Mouse (Mus musculus) left cerebral cortex, adult 8-10 months (tissue): ENCODE measurements around the gene Fam89a. TPM values are rescaled to one million over a fixed set of nuclear protein-coding genes. Genes with fewer than 3 reads are reported as not detected.
A peak's percentile ranks its signal among the peaks of the same experiment; 100 is the strongest.

ENCODE experiments used
- DNase-seq, 2 experiments: peaks; one replicate each; pipeline ENCODE4 v3.0.0; 2022; ENCODE audit warnings: low spot score in 2 of 2
- total RNA-seq, 4 experiments: library from RNA; stranded (reverse); gene quantifications; 2 replicates each; pipeline ENCODE4 v1.2.4; 2022

Gene Fam89a
- 1 to 10 TPM in 2 of 4 experiments, under 1 TPM in 2; 0.28 to 1.6 (median 0.83) TPM for total RNA-seq

DNA sequence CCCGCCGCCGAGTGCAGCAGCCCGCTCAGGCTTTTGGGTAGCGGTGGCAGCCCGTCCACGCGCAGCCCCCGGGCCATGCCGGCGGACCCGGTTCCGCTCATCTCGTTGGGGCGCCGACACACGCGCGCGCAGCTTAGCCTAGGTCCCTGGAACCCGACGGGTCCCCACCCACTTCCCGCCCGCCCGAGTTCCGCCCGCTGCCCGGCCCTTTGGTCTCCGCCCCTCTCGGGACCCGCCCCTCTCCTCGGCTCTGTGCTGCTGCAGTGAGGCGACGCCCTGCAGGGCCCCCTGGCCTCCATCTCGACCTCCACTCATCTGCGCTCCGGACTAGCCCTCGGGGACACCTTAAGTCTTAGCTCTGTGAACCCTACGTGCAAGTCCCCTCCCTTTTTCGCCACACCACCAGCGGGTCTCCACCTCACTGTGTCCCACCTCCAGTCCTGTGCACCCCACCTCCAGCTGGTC lies at the start of gene Fam89a:
Fam89a (minus strand) TSS at position 124 of the 465 bp plus-strand sequence.
- DNase-seq = no peak

DNA sequence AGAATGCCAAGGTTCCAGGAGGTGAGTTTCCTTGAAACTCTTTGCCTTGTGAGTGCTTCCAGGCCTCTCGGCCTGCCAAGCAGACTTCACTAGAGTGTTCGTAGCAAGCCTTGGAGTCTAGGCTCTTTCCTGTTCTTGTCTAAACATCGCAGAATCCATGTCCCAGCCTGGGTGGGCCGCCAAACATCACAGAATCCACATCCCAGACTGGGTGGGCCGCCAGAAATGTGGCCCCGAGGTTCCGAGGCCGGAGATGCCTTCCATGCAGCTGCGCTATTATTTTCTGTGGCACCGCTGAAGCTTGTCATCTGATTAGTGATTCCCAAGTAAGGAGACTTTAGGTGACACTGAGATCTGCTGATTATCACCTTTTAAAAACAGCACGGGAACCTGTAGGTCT lies 48.9 kb upstream of the Fam89a start:
- no peak for DNase-seq

DNA sequence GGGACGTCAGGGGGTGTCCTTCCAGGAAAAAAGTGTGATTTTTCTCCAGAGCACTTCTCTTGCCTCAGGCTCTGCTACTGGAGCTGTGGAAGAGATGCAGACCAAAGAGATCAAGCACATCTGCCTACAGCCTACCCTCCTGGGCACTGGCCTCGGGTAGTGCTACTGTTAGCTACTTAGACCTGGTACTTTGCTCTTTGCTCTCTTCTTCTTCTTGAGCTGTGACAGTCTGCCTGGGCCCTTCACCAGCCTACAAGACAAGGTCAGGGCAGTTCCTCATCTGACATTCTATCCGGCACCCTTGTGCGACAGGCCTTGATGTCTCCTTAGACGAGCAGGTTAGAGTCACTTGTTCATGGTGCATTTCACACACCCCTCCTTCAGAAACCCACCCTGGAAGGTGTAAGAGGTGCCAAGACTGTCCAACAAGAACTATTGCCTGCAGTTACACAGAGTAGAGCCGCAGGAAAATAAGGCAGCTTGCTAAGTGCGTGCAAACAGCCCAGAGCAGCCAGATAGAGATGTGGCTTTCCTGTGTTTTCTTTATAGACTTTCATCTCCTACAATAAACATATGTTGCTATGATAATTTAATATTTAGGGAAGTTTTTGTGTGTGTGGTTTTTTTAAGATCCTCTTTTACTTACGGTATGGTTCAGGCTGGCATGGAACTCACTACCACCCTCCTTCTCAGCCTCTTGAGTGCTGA lies 44.3 kb upstream of the Fam89a start:
- no peak for DNase-seq

DNA sequence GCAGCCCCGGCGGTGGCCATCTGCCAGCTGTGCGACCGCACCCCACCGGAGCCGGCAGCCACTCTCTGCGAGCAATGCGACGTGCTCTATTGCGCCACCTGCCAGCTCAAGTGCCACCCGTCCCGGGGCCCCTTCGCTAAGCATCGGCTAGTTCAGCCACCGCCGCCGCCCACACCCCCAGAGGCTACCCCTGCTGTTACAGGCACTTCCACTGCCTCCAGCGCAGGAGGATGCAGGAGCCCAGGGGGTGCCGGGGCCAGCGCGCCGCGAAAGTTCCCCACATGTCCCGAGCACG lies 42.8 kb upstream of the Fam89a start:
- peak; percentile 61 to 67 for DNase-seq

DNA sequence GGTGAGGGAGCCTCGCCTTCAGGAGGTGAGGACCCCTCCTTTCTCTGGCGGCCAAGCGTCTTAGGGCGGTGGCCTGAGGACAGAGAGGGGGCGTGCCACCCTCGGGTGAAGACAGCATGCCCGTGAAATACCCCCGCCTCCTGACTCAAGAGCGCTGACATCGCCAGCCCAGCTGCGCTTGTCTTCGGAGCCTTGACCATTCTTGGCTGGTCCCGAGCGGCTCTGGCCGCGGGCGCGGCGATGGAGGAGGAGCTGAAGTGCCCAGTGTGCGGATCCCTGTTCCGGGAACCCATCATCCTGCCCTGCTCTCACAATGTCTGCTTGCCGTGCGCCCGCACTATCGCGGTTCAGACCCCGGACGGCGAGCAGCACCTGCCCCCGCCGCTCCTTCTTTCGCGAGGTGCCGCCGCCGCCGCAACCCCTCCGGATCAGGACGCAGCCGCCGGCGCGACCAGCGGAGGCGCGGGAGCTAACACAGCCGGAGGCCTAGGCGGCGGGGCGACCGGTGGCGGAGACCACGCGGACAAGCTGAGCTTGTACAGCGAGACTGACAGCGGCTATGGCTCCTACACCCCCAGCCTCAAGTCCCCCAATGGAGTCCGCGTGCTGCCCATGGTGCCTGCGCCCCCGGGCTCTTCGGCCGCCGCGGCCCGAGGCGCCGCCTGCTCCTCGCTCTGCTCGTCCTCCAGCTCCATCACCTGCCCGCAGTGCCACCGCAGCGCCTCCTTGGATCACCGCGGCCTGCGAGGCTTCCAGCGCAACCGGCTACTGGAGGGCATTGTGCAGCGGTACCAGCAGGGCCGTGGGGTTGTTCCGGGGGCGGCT lies 42.2 kb upstream of the Fam89a start:
- peak in 1 of 2 experiments; percentile 10 for DNase-seq

DNA sequence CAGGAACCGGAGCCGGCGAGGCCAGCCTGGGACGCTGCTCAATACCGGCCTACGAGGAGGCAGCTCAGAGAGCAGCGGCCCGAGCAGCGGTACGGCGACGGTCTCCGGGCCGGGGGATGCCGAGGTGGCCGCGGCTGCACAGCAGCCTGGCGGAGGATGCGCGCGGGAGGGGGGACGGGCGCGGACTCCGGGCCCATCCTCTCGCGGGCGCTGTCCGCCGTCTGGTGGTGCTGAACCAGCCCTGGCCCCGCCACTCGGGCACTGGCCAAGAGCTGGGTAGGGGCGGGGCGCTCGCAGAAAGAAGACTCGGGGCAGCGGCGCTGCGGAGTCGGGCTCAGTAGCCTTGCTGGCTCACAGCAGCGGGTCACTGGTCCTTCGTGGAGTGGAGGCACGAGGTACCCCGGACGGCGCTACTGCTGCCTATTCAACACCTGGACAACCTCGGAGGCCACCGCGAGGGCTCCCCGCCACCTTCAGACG lies 41.6 kb upstream of the Fam89a start:
- DNase-seq = peak; percentile 28 to 44

- DNase-seq = peak; percentile 9 to 19
Measured at GRCm38 (mm10) chr8:124792708-124793107, 41.1 kb upstream of the Fam89a start, which contains the start of gene Trim67. Gene Trim67, plus strand, starts transcription at chr8:124793092.

DNA sequence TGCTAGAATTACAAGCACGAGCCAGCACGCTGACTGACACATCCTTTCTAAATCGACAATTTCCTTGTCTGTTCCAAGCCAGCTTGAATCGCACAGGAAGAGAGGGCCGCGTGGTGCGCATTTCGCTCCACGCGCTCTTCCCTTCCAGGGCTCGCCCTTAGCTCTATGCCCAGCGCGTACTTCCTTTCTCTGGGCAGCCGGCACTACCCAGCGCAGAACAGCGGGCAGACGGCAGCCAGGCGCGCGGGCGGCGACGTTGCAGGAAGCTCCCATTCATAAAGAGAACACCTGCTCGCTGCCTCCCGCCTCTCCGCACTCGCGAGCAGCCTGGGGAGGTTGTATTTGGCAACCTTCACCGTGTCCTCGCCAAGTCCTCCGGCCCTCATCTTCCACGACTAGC lies 40.6 kb upstream of the Fam89a start:
- DNase-seq = peak; percentile 13 to 48

DNA sequence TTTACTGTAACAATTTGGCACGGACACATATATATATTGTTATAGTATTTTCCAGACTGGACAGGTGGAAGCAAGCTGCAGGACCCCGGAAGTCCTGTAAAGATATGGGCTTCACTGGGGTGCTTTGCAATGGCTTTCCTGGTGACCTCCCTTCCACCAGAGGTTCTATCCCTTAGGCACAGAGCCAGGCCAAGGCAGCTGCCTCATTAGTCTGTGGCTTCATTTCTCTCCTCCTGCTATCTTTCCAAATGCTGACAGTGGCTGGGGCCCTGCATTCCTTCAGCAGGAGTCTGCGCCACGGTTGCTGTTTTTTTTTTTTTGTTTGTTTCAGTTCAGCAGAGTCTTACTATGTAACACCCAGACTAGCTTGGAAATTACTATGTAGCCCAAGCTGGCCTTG lies 40.1 kb upstream of the Fam89a start:
- no peak for DNase-seq

GRCm38 (mm10) chr8:124790676-124791075 lies 39.0 kb upstream of the Fam89a start:
- no peak for DNase-seq

- DNase-seq = peak; percentile 30 to 79
Measured at GRCm38 (mm10) chr8:124784613-124785012, 33.0 kb upstream of the Fam89a start.

DNA sequence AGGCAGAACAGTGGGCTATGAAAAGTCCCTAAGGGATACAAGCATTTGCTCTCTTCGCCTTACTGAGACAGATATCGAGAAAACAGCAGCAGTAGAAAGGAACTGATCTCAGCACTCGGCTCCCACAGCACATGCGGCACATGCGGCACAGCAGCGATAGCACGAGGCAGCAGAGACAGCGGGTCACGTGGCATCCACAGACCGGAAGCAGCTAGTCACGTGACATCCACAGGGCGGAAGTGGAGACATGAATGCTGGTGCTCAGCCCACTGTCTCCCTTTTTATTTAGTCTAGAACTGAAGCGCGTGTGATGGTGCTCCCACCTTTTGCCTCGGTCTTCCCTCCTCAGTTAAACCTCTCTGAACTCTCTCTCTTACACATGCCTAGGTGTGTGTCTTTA lies 31.6 kb upstream of the Fam89a start:
- DNase-seq = no peak

GRCm38 (mm10) chr8:124782431-124782830 lies 30.8 kb upstream of the Fam89a start:
- DNase-seq = no peak

GRCm38 (mm10) chr8:124780236-124780635 lies 28.6 kb upstream of the Fam89a start:
- peak in 1 of 2 experiments; percentile 30 for DNase-seq

DNA sequence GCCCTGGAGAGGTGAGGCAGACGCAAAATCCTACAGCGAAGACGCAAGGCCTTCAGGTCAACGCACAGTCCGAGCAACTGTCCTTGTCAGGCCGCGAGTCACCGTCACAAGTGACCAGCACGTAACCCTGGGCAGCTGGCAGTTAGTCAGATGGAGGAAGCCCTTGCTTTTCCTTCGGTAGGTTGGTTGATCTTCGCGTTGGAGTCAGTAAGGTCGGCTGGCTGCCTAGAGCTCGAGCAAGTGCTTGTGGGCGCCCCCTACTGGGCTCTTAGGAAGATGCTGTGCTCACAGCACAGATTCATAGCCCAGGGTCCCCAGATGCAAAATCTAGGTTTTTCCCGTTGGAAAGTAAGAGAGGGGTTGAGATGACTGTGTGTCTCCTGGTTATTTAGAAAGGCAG lies 24.1 kb upstream of the Fam89a start:
- peak; percentile 27 to 44 for DNase-seq

DNA sequence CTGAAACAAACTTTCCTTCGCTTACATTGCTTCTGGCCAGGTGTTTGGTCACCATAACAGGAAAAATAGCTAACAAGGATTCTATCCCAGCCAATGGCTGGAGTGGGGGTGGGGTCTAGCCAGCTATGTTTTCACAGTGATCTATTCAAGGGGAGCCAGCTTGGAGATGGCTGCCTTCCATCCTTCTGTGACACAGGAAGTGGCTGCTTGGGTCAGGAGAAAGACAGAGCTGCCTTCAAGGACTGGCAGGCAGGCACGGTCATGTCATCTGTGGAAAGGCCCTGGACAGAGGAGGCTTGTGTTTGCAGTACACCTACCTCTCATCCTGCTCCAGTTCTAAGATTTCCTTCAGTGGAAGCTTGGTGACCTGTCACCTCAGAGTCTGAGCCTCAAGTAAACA lies 20.8 kb upstream of the Fam89a start:
- no peak for DNase-seq

- DNase-seq = no peak
Measured at GRCm38 (mm10) chr8:124763061-124763460, 11.4 kb upstream of the Fam89a start.

GRCm38 (mm10) chr8:124758544-124758943 lies 6.9 kb upstream of the Fam89a start:
- no peak for DNase-seq

- no peak for DNase-seq
Measured at GRCm38 (mm10) chr8:124756601-124757000, 5.0 kb upstream of the Fam89a start.

DNA sequence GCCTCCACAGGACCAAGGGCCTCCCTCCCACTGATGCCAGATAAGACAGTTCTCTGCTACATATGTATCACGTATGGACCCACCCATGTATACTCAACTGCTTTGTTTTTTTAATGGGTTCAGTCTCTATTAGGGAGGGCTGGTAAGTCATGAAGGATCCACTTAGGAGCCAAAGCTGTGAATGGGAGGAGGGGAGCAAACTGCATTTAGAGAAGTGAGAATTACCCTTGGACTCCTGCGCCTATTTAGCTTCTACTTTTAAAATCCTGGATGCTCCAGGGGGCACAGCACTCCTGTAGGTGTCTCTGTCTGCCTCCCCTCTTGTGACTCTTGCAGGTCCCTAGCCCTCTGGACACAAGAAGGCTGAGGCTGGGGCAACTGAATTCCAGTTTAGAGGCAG lies 4.5 kb upstream of the Fam89a start:
- no peak for DNase-seq

DNA sequence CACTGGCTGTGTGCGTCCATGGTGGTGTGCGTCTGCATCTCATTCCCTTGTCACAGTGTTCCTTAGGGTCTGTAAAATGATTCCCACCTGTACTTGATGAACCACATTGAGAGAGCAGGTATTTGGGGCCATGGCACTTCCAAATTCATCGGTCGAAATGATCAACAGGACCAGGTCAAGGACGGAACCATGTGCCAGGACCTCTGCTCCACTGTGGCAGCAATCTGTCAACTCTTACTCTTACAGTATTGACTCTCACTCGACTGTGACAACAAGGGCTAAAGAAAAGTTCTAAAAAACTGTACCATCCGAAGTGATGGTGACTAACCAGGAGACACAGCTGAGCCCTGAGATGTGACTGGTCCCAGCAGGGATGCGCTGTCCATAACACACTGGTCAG lies 3.8 kb upstream of the Fam89a start:
- DNase-seq = no peak

- no peak for DNase-seq
Measured at GRCm38 (mm10) chr8:124754792-124755190, 3.2 kb upstream of the Fam89a start.
